Mouse (Mus musculus) MEL (cell line): ENCODE measurements at regions not wholly inside any gene's neighbourhood (a gene's known extent, or its start where the extent isn't known, plus 50 kb on each side); places are given as distances from the start of the nearest gene placed in this dataset.

Experiments
- DNase-seq: peaks from one replicate; pipeline ENCODE4 v3.0.0; 2011; ENCODE audit warnings: low read depth, low spot score
- H3K27ac ChIP-seq: 2 replicates; pipeline ENCODE4 v1.5.1; 2012; ENCODE audit warnings: low read depth, mild to moderate bottlenecking, control low read depth, low read length, moderate library complexity; ENCODE audit not compliant: control insufficient read depth
- H3K27me3 ChIP-seq, 2 experiments: fragments of 150-350 bp in 1 of 2; sonication (generic) in 1 of 2; 2 replicates each; pipeline ENCODE4 v1.6.1; 2012; ENCODE audit warnings: low read length in 2 of 2, mild to moderate bottlenecking in 2 of 2, improper control_type of control experiment in 1 of 2, moderate library complexity in 1 of 2; ENCODE audit not compliant: insufficient read depth in 2 of 2, control insufficient read depth in 1 of 2
- H3K36me3 ChIP-seq, 2 experiments: 2 replicates each; pipeline ENCODE4 v1.6.1; 2012 to 2014; ENCODE audit warnings: low read length in 2 of 2, improper control_type of control experiment in 1 of 2, inconsistent platforms in 1 of 2, mild to moderate bottlenecking in 1 of 2; ENCODE audit not compliant: insufficient read depth in 2 of 2, control insufficient read depth in 1 of 2
- H3K4me1 ChIP-seq, 2 experiments: fragments of 150-350 bp in 1 of 2; sonication (generic) in 1 of 2; 2 replicates each; pipeline ENCODE4 v1.6.1; 2012; ENCODE audit warnings: low read length in 2 of 2, improper control_type of control experiment in 1 of 2, mild to moderate bottlenecking in 1 of 2; ENCODE audit not compliant: insufficient read depth in 2 of 2, control insufficient read depth in 1 of 2
- H3K4me3 ChIP-seq, 2 experiments: fragments of 150-350 bp in 1 of 2; sonication (generic) in 1 of 2; 2 replicates each; pipeline ENCODE4 v1.5.1; 2012; ENCODE audit warnings: low read depth in 2 of 2, low read length in 2 of 2, mild to moderate bottlenecking in 2 of 2, moderate library complexity in 2 of 2, control low read depth in 1 of 2, improper control_type of control experiment in 1 of 2; ENCODE audit not compliant: control insufficient read depth in 1 of 2, insufficient read depth in 1 of 2
- H3K79me2 ChIP-seq: 2 replicates; pipeline ENCODE4 v1.6.1; 2012; ENCODE audit warnings: mild to moderate bottlenecking, low read length, moderate library complexity; ENCODE audit not compliant: control insufficient read depth, poor library complexity, insufficient read depth
- H3K9ac ChIP-seq: 2 replicates; pipeline ENCODE4 v1.6.1; 2012; ENCODE audit warnings: low read depth, mild to moderate bottlenecking, control low read depth, low read length, moderate library complexity; ENCODE audit not compliant: control insufficient read depth, poor library complexity, severe bottlenecking
- H3K9me3 ChIP-seq: fragments of 150-350 bp; sonication (generic); replicated peaks from 2 replicates; pipeline ENCODE4 v1.6.1; 2012; ENCODE audit warnings: mild to moderate bottlenecking, low read length, improper control_type of control experiment, moderate library complexity; ENCODE audit not compliant: insufficient read depth
- BHLHE40 ChIP-seq: IDR thresholded peaks from 2 replicates; pipeline ENCODE4 v1.6.1; 2012; ENCODE audit warnings: low read depth, mild to moderate bottlenecking, inconsistent platforms, low read length, improper control_type of control experiment, borderline replicate concordance
- CHD1 ChIP-seq: IDR thresholded peaks from 2 replicates; pipeline ENCODE4 v1.6.1; 2012; ENCODE audit warnings: low read depth, mild to moderate bottlenecking, inconsistent platforms, low read length, improper control_type of control experiment
- CHD2 ChIP-seq: IDR thresholded peaks from 2 replicates; pipeline ENCODE4 v1.6.1; 2011; ENCODE audit warnings: low read length, improper control_type of control experiment
- CTCF ChIP-seq, 3 experiments: IDR thresholded peaks in 2 of 3; conservative IDR thresholded peaks in 1 of 3; 2 replicates each; pipeline ENCODE4 v1.5.1; 2011 to 2012; ENCODE audit warnings: low read length in 3 of 3, low read depth in 2 of 3, mild to moderate bottlenecking in 2 of 3, improper control_type of control experiment in 1 of 3, inconsistent platforms in 1 of 3, mixed read lengths in 1 of 3, moderate library complexity in 1 of 3; ENCODE audit not compliant: control insufficient read depth in 1 of 3, insufficient read depth in 1 of 3, poor library complexity in 1 of 3, severe bottlenecking in 1 of 3
- E2F4 ChIP-seq: IDR thresholded peaks from 2 replicates; pipeline ENCODE4 v1.6.1; 2011; ENCODE audit warnings: low read depth, low read length, improper control_type of control experiment, borderline replicate concordance
- ELF1 ChIP-seq: IDR thresholded peaks from 2 replicates; pipeline ENCODE4 v1.6.1; 2014; ENCODE audit warnings: low read depth, mild to moderate bottlenecking, inconsistent platforms, low read length, improper control_type of control experiment, moderate library complexity
- EP300 ChIP-seq, 2 experiments: IDR thresholded peaks; 2 replicates each; pipeline ENCODE4 v1.6.1; 2011; ENCODE audit warnings: improper control_type of control experiment in 2 of 2, low read length in 2 of 2, low read depth in 1 of 2, mild to moderate bottlenecking in 1 of 2
- ETS1 ChIP-seq: IDR thresholded peaks from 2 replicates; pipeline ENCODE4 v1.6.1; 2012; ENCODE audit warnings: low read depth, mild to moderate bottlenecking, inconsistent platforms, low read length, improper control_type of control experiment, moderate library complexity
- GATA1 ChIP-seq: IDR thresholded peaks from 2 replicates; pipeline ENCODE4 v1.6.1; 2011; ENCODE audit warnings: low read depth, low read length, improper control_type of control experiment
- HCFC1 ChIP-seq: IDR thresholded peaks from 2 replicates; pipeline ENCODE4 v1.6.1; 2012; ENCODE audit warnings: low read depth, mild to moderate bottlenecking, inconsistent platforms, low read length, improper control_type of control experiment, moderate library complexity
- JUND ChIP-seq: IDR thresholded peaks from 2 replicates; pipeline ENCODE4 v1.6.1; 2011; ENCODE audit warnings: low read depth, mild to moderate bottlenecking, improper control_type of control experiment, low read length
- MAZ ChIP-seq: IDR thresholded peaks from 2 replicates; pipeline ENCODE4 v1.6.1; 2012; ENCODE audit warnings: low read depth, mild to moderate bottlenecking, inconsistent platforms, low read length, improper control_type of control experiment
- MXI1 ChIP-seq: IDR thresholded peaks from 2 replicates; pipeline ENCODE4 v1.6.1; 2011; ENCODE audit warnings: mild to moderate bottlenecking, low read depth, low read length, improper control_type of control experiment
- MYB ChIP-seq: IDR thresholded peaks from 2 replicates; pipeline ENCODE4 v1.6.1; 2011; ENCODE audit warnings: mild to moderate bottlenecking, low read depth, low read length, improper control_type of control experiment
- MYC ChIP-seq: IDR thresholded peaks from 2 replicates; pipeline ENCODE4 v1.6.1; 2011; ENCODE audit warnings: low read depth, mild to moderate bottlenecking, low read length, improper control_type of control experiment, moderate library complexity
- POLR2AphosphoS5 ChIP-seq: IDR thresholded peaks from 2 replicates; pipeline ENCODE4 v1.6.1; 2012; ENCODE audit warnings: low read depth, borderline replicate concordance, mild to moderate bottlenecking, inconsistent platforms, low read length, moderate library complexity, mixed read lengths
- RAD21 ChIP-seq: IDR thresholded peaks from 2 replicates; pipeline ENCODE4 v1.6.1; 2011; ENCODE audit warnings: mild to moderate bottlenecking, low read depth, low read length, improper control_type of control experiment
- TBP ChIP-seq: IDR thresholded peaks from 2 replicates; pipeline ENCODE4 v1.8.0; 2011; ENCODE audit warnings: low read depth, low read length, improper control_type of control experiment
- TCF12 ChIP-seq: IDR thresholded peaks from 2 replicates; pipeline ENCODE4 v1.6.1; 2014; ENCODE audit warnings: low read depth, mild to moderate bottlenecking, inconsistent platforms, low read length, improper control_type of control experiment, moderate library complexity
- USF1 ChIP-seq: IDR thresholded peaks from 2 replicates; pipeline ENCODE4 v1.6.1; 2014; ENCODE audit warnings: low read depth, mild to moderate bottlenecking, inconsistent platforms, low read length, improper control_type of control experiment, moderate library complexity
- ZMIZ1 ChIP-seq: IDR thresholded peaks from 2 replicates; pipeline ENCODE4 v1.6.1; 2012; ENCODE audit warnings: low read depth, mild to moderate bottlenecking, inconsistent platforms, low read length, improper control_type of control experiment, moderate library complexity
- ZNF384 ChIP-seq: IDR thresholded peaks from 2 replicates; pipeline ENCODE4 v1.6.1; 2012; ENCODE audit warnings: low read depth, mild to moderate bottlenecking, inconsistent platforms, low read length, improper control_type of control experiment

DNA sequence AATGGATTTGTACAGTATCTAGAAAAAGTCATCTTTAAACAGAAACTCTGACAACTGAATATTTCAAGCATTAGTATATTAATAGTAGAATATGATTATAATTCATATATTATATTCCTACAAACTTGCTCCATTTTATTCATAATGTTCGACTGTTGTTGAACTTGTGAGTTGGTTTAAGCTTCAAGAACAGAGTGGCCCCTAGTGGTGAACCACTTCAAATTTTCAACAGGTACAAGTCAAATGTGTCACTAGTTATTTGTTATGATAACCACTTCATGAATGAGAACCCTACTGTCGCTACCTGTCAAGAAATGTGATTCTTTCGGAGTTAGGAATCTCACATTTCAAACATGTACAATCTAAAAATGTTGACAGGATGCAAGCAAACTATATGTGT lies 369.2 kb upstream of the Clec14a start:
- Histone ChIP-seq H3K9ac (no peak overlapping the region), H3K4me3 (no peak overlapping the region)
- TF ChIP-seq RAD21, result peak; percentile 14; the same call in 1 of the 2 replicates
- no peak for TF ChIP-seq GATA1
- 0 out of 6 replicates have a peak, but pooled peaks of 1 of the 3 experiments have one; percentile 8 for TF ChIP-seq CTCF (IDR thresholded peaks at IDR 0.05 in 2 of 3, conservative IDR thresholded peaks at IDR 0.05 in 1 of 3; ENCODE audit: control insufficient read depth in 1 of 3, insufficient read depth in 1 of 3, low read depth in 2 of 3, low read length in 3 of 3, poor library complexity in 1 of 3, severe bottlenecking in 1 of 3)
- TF ChIP-seq, all 39 proteins: peak for 2
- H3K27me3 ChIP-seq, result no peaks in the 10 kb centered on the region
- H3K79me2 ChIP-seq, result no peaks in the 10 kb centered on the region
- H3K27ac ChIP-seq, result no peak overlapping the region
- no peaks in the 10 kb centered on the region for H3K36me3 ChIP-seq
- DNase-seq, result peak; percentile 4
- H3K9me3 ChIP-seq, result no peaks in the 10 kb centered on the region
- H3K4me1 ChIP-seq, result no peaks in the 10 kb centered on the region

DNA sequence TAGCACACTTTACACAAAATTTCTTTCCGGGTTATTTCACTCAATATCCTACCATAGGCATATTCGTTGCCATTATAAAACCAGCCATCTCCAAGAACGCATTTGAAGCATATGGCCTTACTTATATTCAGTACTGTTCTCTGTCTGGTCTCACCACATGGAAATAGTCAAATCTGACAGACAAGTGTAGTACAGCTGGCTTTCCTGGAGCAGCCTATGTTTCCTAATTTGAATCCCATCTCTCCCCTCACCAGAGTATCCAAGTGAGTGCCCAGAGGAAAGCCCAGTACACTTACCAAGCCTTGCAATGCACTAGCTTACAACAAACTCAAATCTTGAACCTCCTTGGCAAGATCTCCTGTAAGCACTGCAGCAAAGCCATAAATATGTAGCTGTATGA lies 363.4 kb upstream of the Clec14a start:
- Histone ChIP-seq H3K79me2 (no peaks in the 10 kb centered on the region), H3K4me3 (no peak overlapping the region), H3K27me3 (no peaks in the 10 kb centered on the region; a peak in 1 of 4 replicates), H3K4me1 (no peaks in the 10 kb centered on the region), H3K27ac (no peak overlapping the region), H3K9ac (no peak overlapping the region), H3K36me3 (no peaks in the 10 kb centered on the region), H3K9me3 (no peaks in the 10 kb centered on the region)
- no peak for TF ChIP-seq MXI1
- no peak for TF ChIP-seq CHD2
- TF ChIP-seq BHLHE40, result no peak
- TF ChIP-seq MAZ, result no peak
- TF ChIP-seq ZMIZ1, result no peak
- no peak for DNase-seq

DNA sequence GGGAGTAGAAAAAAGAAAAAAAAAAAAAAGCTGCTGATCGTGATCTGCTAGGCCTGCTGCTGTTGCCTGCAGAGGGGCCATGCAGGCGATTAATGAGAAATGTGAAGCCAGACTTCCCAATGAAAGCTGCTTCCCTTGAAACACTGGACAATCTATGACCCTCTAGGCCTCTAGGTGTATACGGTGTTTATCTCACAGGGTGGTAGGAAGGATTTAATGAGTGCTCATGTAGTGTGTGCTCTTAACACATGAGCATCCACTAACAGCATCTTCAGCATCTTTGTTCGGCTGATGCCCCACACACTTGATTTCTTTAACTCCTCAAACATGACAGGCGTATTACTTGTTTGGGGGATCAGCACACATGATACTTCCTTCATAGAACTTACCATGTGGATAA lies 359.7 kb upstream of the Clec14a start:
- no peaks in the 10 kb centered on the region; a peak in 1 of 4 replicates for H3K27me3 ChIP-seq
- H3K36me3 ChIP-seq, result no peaks in the 10 kb centered on the region
- TF ChIP-seq CHD1, result no peak
- no peak for TF ChIP-seq E2F4
- TF ChIP-seq CTCF (IDR thresholded peaks at IDR 0.05 in 2 of 3, conservative IDR thresholded peaks at IDR 0.05 in 1 of 3; ENCODE audit: control insufficient read depth in 1 of 3, insufficient read depth in 1 of 3, low read depth in 2 of 3, low read length in 3 of 3, poor library complexity in 1 of 3, severe bottlenecking in 1 of 3), result no peak
- no peak for TF ChIP-seq ETS1
- TF ChIP-seq ZNF384, result no peak
- TF ChIP-seq MYB, result no peak
- no peak for TF ChIP-seq BHLHE40
- no peak for TF ChIP-seq JUND
- TF ChIP-seq USF1, result no peak
- TF ChIP-seq TBP, result no peak
- no peak for TF ChIP-seq MYC
- TF ChIP-seq HCFC1, result no peak
- no peak for TF ChIP-seq POLR2AphosphoS5
- TF ChIP-seq EP300 (IDR thresholded peaks at IDR 0.05; ENCODE audit: low read depth in 1 of 2, low read length in 2 of 2), result no peak
- no peak for TF ChIP-seq ELF1
- TF ChIP-seq TCF12, result no peak
- no peak for TF ChIP-seq ZMIZ1
- TF ChIP-seq MAZ, result no peak
- no peak for TF ChIP-seq MXI1
- no peak for TF ChIP-seq RAD21
- no peaks in the 10 kb centered on the region for H3K79me2 ChIP-seq
- H3K9ac ChIP-seq, result no peak overlapping the region
- no peak overlapping the region for H3K27ac ChIP-seq
- no peaks in the 10 kb centered on the region for H3K9me3 ChIP-seq
- no peaks in the 10 kb centered on the region for H3K4me1 ChIP-seq
- no peak for DNase-seq
- H3K4me3 ChIP-seq, result no peak overlapping the region
